ENCODE assay signal across 10 mouse cellular contexts in genomic region chr2:90641007-90641709, GRCm38 (mm10). TPM values are rescaled to one million over a fixed set of nuclear protein-coding genes. Genes with fewer than 3 reads are reported as not detected.
DNase-seq lines count a peak whose midpoint lies in the region; ATAC-seq and TF ChIP-seq lines count a peak whose summit lies in the region.
"Had no signal": no experiment of that assay in that cellular context is flagged by ENCODE, and none has a peak within 500 bp of the region (broad histone marks: within the 10 kb centered on the region; RNA-seq: fewer than 3 reads in every experiment).

No protein-coding gene starts in this region.

- WGBS in heart, adult 2 months: 45% methylated on average over 10 of the region's 10 CpGs
- 75% methylated on average over 10 of the region's 10 CpGs for WGBS in hindbrain, embryonic 15.5 days
- WGBS in midbrain, embryonic 16.5 days: 73% methylated on average over 10 of the region's 10 CpGs

- H3K9me3 ChIP-seq in MEL (replicated peaks; ENCODE audit: insufficient read depth, low read length): no peaks in the 10 kb centered on the region
- H3K9me3 ChIP-seq in hindbrain, embryonic 15.5 days: no peaks in the 10 kb centered on the region
- H3K9me3 ChIP-seq in midbrain, embryonic 16.5 days (replicated peaks; ENCODE audit: control insufficient read depth, low read length, poor library complexity, severe bottlenecking): no peaks in the 10 kb centered on the region
- H3K9me3 ChIP-seq: kidney, embryonic 15.5 days had no signal

- no peaks in the 10 kb centered on the region for H3K27me3 ChIP-seq in heart, adult 2 months (ENCODE audit: control insufficient read depth, insufficient read depth, low read length)
- H3K27me3 ChIP-seq in MEL (ENCODE audit: control insufficient read depth in 1 of 2, insufficient read depth in 2 of 2, low read length in 2 of 2): no peaks in the 10 kb centered on the region
- H3K27me3 ChIP-seq in hindbrain, embryonic 15.5 days: no peaks in the 10 kb centered on the region
- H3K27me3 ChIP-seq in midbrain, embryonic 16.5 days (ENCODE audit: control insufficient read depth, insufficient read depth, low read depth, low read length): no peaks in the 10 kb centered on the region
- H3K27me3 ChIP-seq: kidney, embryonic 15.5 days had no signal

- H3K9ac ChIP-seq in heart, adult 2 months (ENCODE audit: low read depth, low read length): no peak overlapping the region
- H3K9ac ChIP-seq in MEL (ENCODE audit: control insufficient read depth, low read depth, low read length, poor library complexity, severe bottlenecking): no peak overlapping the region
- H3K9ac ChIP-seq in hindbrain, embryonic 15.5 days: no peak overlapping the region
- H3K9ac ChIP-seq in midbrain, embryonic 16.5 days (ENCODE audit: low read depth, low read length): no peak overlapping the region
- H3K9ac ChIP-seq: kidney, embryonic 15.5 days had no signal

- intact Hi-C loops in heart, adult 2 months (cut with DNase I): no loop called here
- intact Hi-C loops in heart, postnatal 25 days (cut with DNase I): no loop called here

- TF ChIP-seq RAD21 in MEL (IDR thresholded peaks at IDR 0.05; ENCODE audit: low read depth, low read length): no peak

- H3K4me3 ChIP-seq in heart, adult 2 months: no peak overlapping the region
- H3K4me3 ChIP-seq in MEL (ENCODE audit: control insufficient read depth in 1 of 2, insufficient read depth in 1 of 2, low read depth in 2 of 2, low read length in 2 of 2): no peak overlapping the region
- H3K4me3 ChIP-seq in hindbrain, embryonic 15.5 days: no peak overlapping the region
- no peak overlapping the region for H3K4me3 ChIP-seq in midbrain, embryonic 16.5 days (ENCODE audit: low read depth, low read length)
- H3K4me3 ChIP-seq: kidney, embryonic 15.5 days had no signal

- TF ChIP-seq CTCF in heart, adult 2 months (IDR thresholded peaks at IDR 0.05): no peak
- TF ChIP-seq CTCF in MEL (IDR thresholded peaks at IDR 0.05 in 2 of 3, conservative IDR thresholded peaks at IDR 0.05 in 1 of 3; ENCODE audit: control insufficient read depth in 1 of 3, insufficient read depth in 1 of 3, low read depth in 2 of 3, low read length in 3 of 3, poor library complexity in 1 of 3, severe bottlenecking in 1 of 3): no peak

- TF ChIP-seq POLR2A in heart, adult 2 months (IDR thresholded peaks at IDR 0.05; ENCODE audit: insufficient read depth, low read depth, low read length): no peak
- no peak for TF ChIP-seq POLR2A in MEL (IDR thresholded peaks at IDR 0.05; ENCODE audit: control insufficient read depth in 1 of 2, insufficient read depth in 1 of 2, low read depth in 1 of 2, low read length in 2 of 2, poor library complexity in 1 of 2)

- ATAC-seq in hindbrain, embryonic 15.5 days (ENCODE audit: low FRiP score, low read depth): peak; percentile 11; the same call in 1 of the 2 replicates
- ATAC-seq in midbrain, embryonic 16.5 days: peak; percentile 67

- no peaks in the 10 kb centered on the region for H3K79me2 ChIP-seq in heart, adult 2 months (replicated peaks; ENCODE audit: control insufficient read depth, insufficient read depth, low read length)
- H3K79me2 ChIP-seq in MEL (ENCODE audit: control insufficient read depth, insufficient read depth, low read length, poor library complexity): no peaks in the 10 kb centered on the region

- TF ChIP-seq EP300 in heart, adult 2 months (IDR thresholded peaks at IDR 0.05; ENCODE audit: insufficient read depth, low read depth, low read length): no peak
- TF ChIP-seq EP300 in MEL (IDR thresholded peaks at IDR 0.05; ENCODE audit: low read depth in 1 of 2, low read length in 2 of 2): peak; percentile 64 to 84

- H3K4me2 ChIP-seq in hindbrain, embryonic 15.5 days: no peak overlapping the region
- no peak overlapping the region for H3K4me2 ChIP-seq in midbrain, embryonic 16.5 days (ENCODE audit: low read length)
- H3K4me2 ChIP-seq: kidney, embryonic 15.5 days had no signal

- H3K27ac ChIP-seq in heart, adult 2 months: no peak overlapping the region
- H3K27ac ChIP-seq in MEL (ENCODE audit: control insufficient read depth, low read depth, low read length): peak overlapping the region; percentile 2
- no peak overlapping the region for H3K27ac ChIP-seq in hindbrain, embryonic 15.5 days (replicated peaks)
- no peak overlapping the region for H3K27ac ChIP-seq in midbrain, embryonic 16.5 days (ENCODE audit: low read length)

- DNase-seq in heart, adult 2 months: peak; percentile 31 to 42
- DNase-seq in heart, postnatal 25 days (ENCODE audit: low spot score): no peak
- DNase-seq in MEL (ENCODE audit: low read depth, low spot score) (peak; percentile 48), adipocyte (ENCODE audit: low spot score) (no peak)
- DNase-seq in thymus, postnatal 4 days: no peak
- no peak for DNase-seq in spleen, adult 12 weeks (ENCODE audit: low spot score)
- DNase-seq: thymus, adult 2 months had no signal

- no peaks in the 10 kb centered on the region for H3K36me3 ChIP-seq in heart, adult 2 months (ENCODE audit: control insufficient read depth, insufficient read depth, low read length)
- peaks cover 0 to 37% of the 10 kb centered on the region in 2 experiments; a peak in 2 of 4 replicates for H3K36me3 ChIP-seq in MEL (ENCODE audit: control insufficient read depth in 1 of 2, insufficient read depth in 2 of 2, low read length in 2 of 2)
- H3K36me3 ChIP-seq in hindbrain, embryonic 15.5 days: no peaks in the 10 kb centered on the region
- H3K36me3 ChIP-seq in midbrain, embryonic 16.5 days (ENCODE audit: control insufficient read depth, insufficient read depth, low read length): no peaks in the 10 kb centered on the region
- H3K36me3 ChIP-seq: kidney, embryonic 15.5 days had no signal

- peaks cover 3% of the 10 kb centered on the region; the same call in 1 of the 2 replicates for H3K4me1 ChIP-seq in heart, adult 2 months (ENCODE audit: control insufficient read depth, insufficient read depth, low read length)
- H3K4me1 ChIP-seq in MEL (ENCODE audit: control insufficient read depth in 1 of 2, insufficient read depth in 2 of 2, low read length in 2 of 2): peaks cover 17 to 29% of the 10 kb centered on the region in 2 experiments
- peaks cover 4% of the 10 kb centered on the region; the same call in 1 of the 2 replicates for H3K4me1 ChIP-seq in hindbrain, embryonic 15.5 days (replicated peaks)
- H3K4me1 ChIP-seq in midbrain, embryonic 16.5 days (ENCODE audit: control insufficient read depth, insufficient read depth, low read length): no peaks in the 10 kb centered on the region

TF ChIP-seq in MEL, 35 proteins besides CTCF, POLR2A, EP300 and RAD21:
- TF ChIP-seq BHLHE40 (IDR thresholded peaks at IDR 0.05; ENCODE audit: borderline replicate concordance, low read depth, low read length) (peak; percentile 25; the same call in 1 of the 2 replicates), GABPA (IDR thresholded peaks at IDR 0.05; ENCODE audit: low read depth, low read length) (0 out of 2 replicates have a peak, but pooled peaks have one; percentile 28), RCOR1 (IDR thresholded peaks at IDR 0.05; ENCODE audit: low read depth, low read length) (peak; percentile 83), MAZ (IDR thresholded peaks at IDR 0.05; ENCODE audit: low read depth, low read length) (0 out of 2 replicates have a peak, but pooled peaks have one; percentile 28), CHD2 (IDR thresholded peaks at IDR 0.05; ENCODE audit: low read length) (no peak), TCF12 (IDR thresholded peaks at IDR 0.05; ENCODE audit: low read depth, low read length) (peak; percentile 73), KAT2A (conservative IDR thresholded peaks at IDR 0.05; ENCODE audit: low read depth, low read length) (no peak), ELF1 (IDR thresholded peaks at IDR 0.05; ENCODE audit: low read depth, low read length) (0 out of 2 replicates have a peak, but pooled peaks have one; percentile 27), MAX (IDR thresholded peaks at IDR 0.05; ENCODE audit: low read length) (no peak), ZMIZ1 (IDR thresholded peaks at IDR 0.05; ENCODE audit: low read depth, low read length) (no peak), ETS1 (IDR thresholded peaks at IDR 0.05; ENCODE audit: low read depth, low read length) (peak; percentile 83), GATA1 (IDR thresholded peaks at IDR 0.05; ENCODE audit: low read depth, low read length) (peak; percentile 88), SIN3A (IDR thresholded peaks at IDR 0.05; ENCODE audit: low read length) (no peak), TAL1 (IDR thresholded peaks at IDR 0.05; ENCODE audit: low read length) (no peak), SMC3 (IDR thresholded peaks at IDR 0.05; ENCODE audit: low read depth, low read length) (no peak), JUND (IDR thresholded peaks at IDR 0.05; ENCODE audit: low read depth, low read length) (0 out of 2 replicates have a peak, but pooled peaks have one; percentile 38), MAFK (IDR thresholded peaks at IDR 0.05; ENCODE audit: borderline replicate concordance, low read depth, low read length) (peak; percentile 59; the same call in 1 of the 2 replicates)

RNA-seq across cellular contexts. Expression of gene Nup160, which starts 35.9 kb away (rescaled TPM):
- total RNA-seq in heart, adult 2 months (2021): 10 to 100 TPM; 12.9 to 13.9 TPM
- 5.2 and 9.8 TPM in 2 replicates for polyA plus RNA-seq in heart, adult 2 months (2012; rRNA removed)
- total RNA-seq in heart, postnatal 25 days (2021): 10 to 100 TPM in 1 of 2 experiments, 1 to 10 TPM in 1; 9.8 to 12.5 TPM
- 43.8 and 53.4 TPM in 2 replicates for total RNA-seq in MEL (2012; rRNA removed)
- 10 to 100 TPM; 63.8 to 91.4 TPM for polyA plus RNA-seq in MEL (2012; ENCODE audit: insufficient read depth in 1 of 2, insufficient read length in 2 of 2, low read depth in 1 of 2, low replicate concordance in 2 of 2, missing spikeins in 1 of 2)
- 23.4 and 26.8 TPM in 2 replicates for polyA plus RNA-seq in hindbrain, embryonic 15.5 days (2015; fragmentation: Nextera tagmentation; extraction: Ambion mirVana)
- polyA plus RNA-seq in midbrain, embryonic 16.5 days (2015; fragmentation: Nextera tagmentation; extraction: Ambion mirVana): 19.5 and 21.4 TPM in 2 replicates

Comparison
In these comparisons a context has a peak if more than half of its experiments do, and no peak if none do; other contexts are left out.
1. DNase-seq: peak in heart, adult 2 months (2 of 2) and MEL (single experiment); none in heart, postnatal 25 days (single experiment), thymus, postnatal 4 days (single experiment), spleen, adult 12 weeks (single experiment) and adipocyte (single experiment).